Mouse (Mus musculus) thymus, adult 2 months (tissue): ENCODE measurements around the gene Clcf1.

Experiments used
- CTCF ChIP-seq: fragments of 200-500 bp; IDR thresholded peaks from 2 replicates; pipeline ENCODE4 v1.5.1; 2012; ENCODE audit warnings: mild to moderate bottlenecking, control low read depth, low read length, moderate library complexity, borderline replicate concordance; ENCODE audit not compliant: control insufficient read depth, poor library complexity, insufficient read depth; ENCODE audit errors: extremely low read depth
- POLR2A ChIP-seq: fragments of 200-500 bp; IDR thresholded peaks from 2 replicates; pipeline ENCODE4 v1.6.1; 2012; ENCODE audit warnings: mild to moderate bottlenecking, low read length, control low read depth, moderate library complexity; ENCODE audit not compliant: control insufficient read depth, poor library complexity, insufficient read depth; ENCODE audit errors: extremely low read depth

GRCm38 (mm10) chr19:4257897-4258252 is 43.8 kb downstream of the Clcf1 start:
- TF ChIP-seq CTCF: no peak
- TF ChIP-seq POLR2A: no peak
